Mouse (Mus musculus): ENCODE data around the gene Sec14l3. TPM values are rescaled to one million over a fixed set of nuclear protein-coding genes. Genes with fewer than 3 reads are reported as not detected.

Gene Sec14l3
- total RNA-seq, 2 experiments from 2014 or later, result 1.6 to 1.9 TPM

DNA sequence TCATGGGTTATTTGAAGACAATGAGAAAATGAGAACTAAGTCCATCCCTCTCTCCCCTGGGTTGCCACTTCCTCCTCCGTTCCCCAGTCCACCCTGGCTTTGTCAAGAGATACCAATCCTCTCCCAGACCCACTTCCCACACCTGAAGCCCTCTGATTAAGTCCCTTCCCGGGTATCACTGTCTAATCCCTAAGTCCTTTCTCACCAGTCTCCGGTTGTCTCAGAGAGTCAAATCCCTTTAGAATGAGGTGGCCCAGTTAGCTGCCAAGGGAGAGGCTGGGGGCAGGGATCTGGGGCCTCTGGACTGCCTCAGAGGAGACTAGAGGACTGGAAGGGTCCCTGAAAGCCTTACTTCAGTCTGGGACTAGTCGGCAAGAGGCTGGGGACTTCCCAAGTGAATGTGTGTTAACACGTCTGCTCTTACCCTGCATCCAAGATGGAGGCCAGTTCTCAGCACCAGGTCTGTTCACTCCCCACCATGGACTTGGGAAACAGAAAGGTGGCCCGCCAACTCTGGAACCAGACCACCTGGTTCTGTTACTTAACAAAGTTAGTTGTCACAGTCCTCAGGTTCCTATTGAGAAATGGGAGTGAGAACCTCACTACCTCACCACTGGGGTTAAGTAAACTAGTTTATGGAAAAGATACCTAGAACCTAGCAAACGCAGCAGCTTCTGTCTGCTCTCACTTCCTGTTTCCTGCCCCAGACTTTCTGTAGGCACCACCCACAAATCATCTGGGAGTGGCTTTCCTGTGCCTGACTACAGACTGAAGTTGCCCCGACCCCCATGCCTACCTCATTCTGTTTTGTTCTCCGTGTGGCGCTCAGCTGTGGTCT is 58.3 kb downstream of the Sec14l3 start, which contains the start of gene Sec14l2:
Sec14l2 (minus strand) TSS at position 674 of the 838 bp plus-strand sequence.
- DNase-seq (ENCODE audit: extremely low spot score in 1 of 2, low spot score in 1 of 2), result no peak

DNA sequence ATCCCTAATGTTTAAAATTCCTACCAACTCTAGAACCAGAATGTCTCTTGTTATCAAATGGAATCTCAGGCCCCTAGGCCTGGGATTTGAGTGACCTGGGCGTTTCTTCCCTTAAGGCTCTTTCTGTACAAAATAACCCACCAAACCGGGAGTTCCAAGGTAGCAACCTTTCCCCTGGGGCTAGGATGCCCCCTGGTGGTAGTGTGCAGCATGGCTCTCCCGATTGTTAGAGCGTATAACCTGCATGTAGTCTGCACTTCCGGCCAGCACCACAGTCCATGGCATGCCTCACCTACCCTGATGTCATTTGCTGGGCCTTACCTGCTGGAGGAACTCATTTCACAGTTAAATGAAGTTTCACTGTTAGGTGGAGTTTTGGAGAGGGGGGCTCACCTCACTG is 59.3 kb downstream of the Sec14l3 start:
- peak; percentile 47 to 60 for DNase-seq (ENCODE audit: extremely low spot score in 1 of 2, low spot score in 1 of 2)

DNA sequence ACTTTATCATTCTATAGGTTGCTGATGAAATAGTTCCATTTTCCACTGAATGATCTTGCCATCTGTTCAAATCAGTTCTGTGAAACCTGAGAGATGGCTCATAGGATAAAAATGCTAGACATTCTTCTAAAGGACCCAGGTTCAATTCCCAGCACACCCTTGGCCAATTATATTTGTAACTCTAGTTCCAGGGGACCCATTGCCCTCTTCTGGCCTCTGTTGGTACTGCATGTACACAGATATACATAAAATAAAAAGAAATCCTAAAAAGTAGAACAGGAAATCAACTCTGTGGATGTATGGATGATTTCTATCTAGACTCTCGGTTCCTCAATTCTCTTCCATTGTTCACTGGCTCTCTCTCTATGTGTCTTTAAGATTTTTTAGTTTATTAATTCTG is 62.4 kb downstream of the Sec14l3 start:
- no peak for DNase-seq (ENCODE audit: extremely low spot score in 1 of 2, low spot score in 1 of 2)

Other genes starting within 250 kb of the Sec14l3 start
- gene Osbp2, start 200.9 kb upstream of the Sec14l3 start, total RNA-seq (2021), result 10 to 100 TPM; 76.4 to 77.6 TPM
- gene 4921536K21Rik, start 169.7 kb upstream of the Sec14l3 start, total RNA-seq (2021), result under 1 TPM; 0.62 to 0.63 TPM
- gene Dusp18, start 169.6 kb upstream of the Sec14l3 start, total RNA-seq (2021), result 10 to 100 TPM; 26.1 to 26.4 TPM
- gene Slc35e4, start 150.2 kb upstream of the Sec14l3 start, total RNA-seq (2021), result 10 to 100 TPM; 16.8 to 18.0 TPM
- 10 to 100 TPM; 19.0 to 19.2 TPM for gene Tcn2, start 132.7 kb upstream of the Sec14l3 start, total RNA-seq (2021)
- gene Pes1, start 100.9 kb upstream of the Sec14l3 start, total RNA-seq (2021), result 10 to 100 TPM; 41.8 to 46.5 TPM
- under 1 TPM in 1 of 2 experiments, not detected in 1; 0.22 TPM for gene 4930556J24Rik, start 88.1 kb upstream of the Sec14l3 start, total RNA-seq (2021)
- gene Gal3st1, start 81.2 kb upstream of the Sec14l3 start, total RNA-seq (2021), result 10 to 100 TPM; 22.4 to 22.8 TPM
- gene Sec14l4, start 33.4 kb upstream of the Sec14l3 start, total RNA-seq (2021), result under 1 TPM; 0.17 to 0.19 TPM
- 100 to 1,000 TPM; 109 to 126 TPM for gene Mtfp1, start 30.6 kb downstream of the Sec14l3 start, total RNA-seq (2021)
- gene Sec14l2, start 58.6 kb downstream of the Sec14l3 start, total RNA-seq (2021), result 10 to 100 TPM; 57.2 to 59.4 TPM
- 10 to 100 TPM; 31.1 to 31.2 TPM for gene Rnf215, start 70.4 kb downstream of the Sec14l3 start, total RNA-seq (2021)
- 10 to 100 TPM; 10.7 to 10.9 TPM for gene Ccdc157, start 95.5 kb downstream of the Sec14l3 start, total RNA-seq (2021)
- 10 to 100 TPM; 68.8 to 69.2 TPM for gene Sf3a1, start 95.5 kb downstream of the Sec14l3 start, total RNA-seq (2021)
- gene Tbc1d10a, start 121.9 kb downstream of the Sec14l3 start, total RNA-seq (2021), result 10 to 100 TPM; 29.2 to 32.7 TPM
- gene Castor1, start 153.4 kb downstream of the Sec14l3 start, total RNA-seq (2021), result 1 to 10 TPM; 6.0 to 6.1 TPM
- under 1 TPM in 1 of 2 experiments, not detected in 1; 0.12 TPM for gene Osm, start 171.6 kb downstream of the Sec14l3 start, total RNA-seq (2021)
- gene Lif, start 192.7 kb downstream of the Sec14l3 start, total RNA-seq (2021), result 1 to 10 TPM; 1.3 to 2.1 TPM

All from layer of hippocampus, postnatal 25 days (tissue).